Mouse (Mus musculus): Measurements from ENCODE around the gene Speer4f1. TPM values are rescaled to one million over a fixed set of nuclear protein-coding genes. Genes with fewer than 3 reads are reported as not detected.

Gene Speer4f1
- not detected in 2 replicates for polyA plus RNA-seq (2012; rRNA removed)

DNA sequence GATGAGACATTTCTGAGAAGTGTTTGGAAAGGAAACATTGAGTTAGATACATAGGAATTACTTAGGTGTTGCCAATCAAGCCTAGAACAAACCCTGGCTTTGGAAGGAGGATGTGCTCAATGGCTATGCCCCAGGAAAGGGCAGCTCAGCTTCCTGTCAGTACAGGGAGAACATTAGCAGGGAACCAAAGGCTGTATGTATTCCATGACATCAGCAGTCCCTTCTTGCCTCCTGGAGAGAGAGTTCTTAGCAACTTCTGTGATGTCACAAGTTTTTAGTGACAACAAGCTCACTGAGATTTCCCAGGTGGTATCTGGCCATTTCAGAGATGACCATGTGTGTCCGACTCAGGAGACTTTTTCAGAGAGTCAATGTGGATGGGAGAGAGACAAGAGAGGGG, at the start of gene Speer4f1:
Gene Speer4f1, plus strand, starts transcription at position 301 of the 400 bp plus-strand sequence.

Other genes starting within 250 kb of the Speer4f1 start
- not detected in 2 replicates for gene Speer4f2, start 102.9 kb upstream of the Speer4f1 start, polyA plus RNA-seq (2012; rRNA removed)
- gene Sema3c, start 98.2 kb downstream of the Speer4f1 start, polyA plus RNA-seq (2012; rRNA removed): 15.5 and 22.1 TPM in 2 replicates